Mouse (Mus musculus): Measurements from ENCODE around the gene Hes1. TPM values are rescaled to one million over a fixed set of nuclear protein-coding genes. Genes with fewer than 3 reads are reported as not detected.
"Not testable (repeated sequence)": the region's sequence is repeated elsewhere in the genome, so short reads cannot be mapped to it uniquely, and the experiment has no call there.

Hes1 gene
- total RNA-seq, 2 experiments from 2014 or later = 13.8 to 16.1 TPM

DNA sequence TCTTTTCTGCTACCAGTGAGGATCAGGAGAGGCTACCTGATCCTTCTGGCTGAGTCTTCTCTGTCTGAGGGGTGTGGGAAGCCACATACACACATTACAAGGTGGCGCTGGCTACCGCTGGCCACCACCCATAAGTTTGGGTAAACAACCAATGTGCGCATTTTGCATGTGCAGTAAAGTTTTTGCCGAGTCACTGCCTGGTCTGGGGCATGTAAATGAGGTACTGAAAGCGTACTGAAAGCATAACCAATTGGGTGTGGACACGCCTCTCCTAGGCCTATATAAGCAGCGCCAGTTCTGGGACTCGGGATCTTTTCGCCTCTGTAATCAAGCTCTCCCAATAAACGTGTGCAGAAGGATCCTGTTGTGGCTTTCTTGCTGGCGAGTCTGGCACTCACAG, 44.0 kb downstream of the Hes1 start:
- DNase-seq (ENCODE audit: low spot score in 2 of 2); intact Hi-C loops (cut with DNase I): not testable (repeated sequence)

DNA sequence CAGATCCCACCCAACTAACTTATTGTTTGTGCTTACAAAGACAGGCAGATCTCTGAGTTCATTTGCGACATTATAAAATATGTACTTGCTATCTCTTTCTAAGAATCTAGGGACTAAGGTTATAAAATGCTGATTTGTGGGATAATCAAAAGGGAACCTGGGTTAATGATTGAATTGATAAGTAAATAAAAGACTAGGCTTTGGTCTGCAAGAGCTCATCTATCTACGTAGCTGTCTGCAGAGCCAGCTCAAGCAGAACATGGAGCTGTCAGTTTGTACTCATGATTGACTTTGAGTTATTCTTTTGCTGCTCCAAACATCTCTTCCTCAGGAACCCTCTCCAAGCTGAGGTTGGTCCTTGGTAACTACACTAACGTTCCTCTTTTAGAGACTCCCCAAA, 46.3 kb downstream of the Hes1 start:
- no peak for DNase-seq (ENCODE audit: low spot score in 2 of 2)
- intact Hi-C loops (cut with DNase I) = no loop called here

DNA sequence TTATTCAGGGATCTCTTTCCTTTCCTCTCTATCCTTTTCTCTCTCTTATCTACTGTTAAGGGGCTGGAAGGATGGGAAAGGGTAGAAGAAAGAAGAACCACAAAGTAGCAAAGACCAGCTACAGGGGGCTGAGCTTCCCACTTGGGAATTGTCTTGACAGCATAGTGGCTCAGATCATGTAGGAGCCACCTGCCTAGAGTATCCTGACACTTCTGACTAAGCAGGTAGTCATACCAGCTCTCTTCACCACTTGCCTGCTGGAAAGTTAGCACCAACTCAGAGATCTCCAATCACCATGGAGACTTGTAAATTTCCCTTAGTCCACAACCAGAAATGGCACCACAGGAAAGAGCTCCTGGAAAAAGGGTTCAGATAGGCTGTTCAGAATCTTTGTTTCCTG, 46.9 kb downstream of the Hes1 start:
- intact Hi-C loops (cut with DNase I) = no loop called here

DNA sequence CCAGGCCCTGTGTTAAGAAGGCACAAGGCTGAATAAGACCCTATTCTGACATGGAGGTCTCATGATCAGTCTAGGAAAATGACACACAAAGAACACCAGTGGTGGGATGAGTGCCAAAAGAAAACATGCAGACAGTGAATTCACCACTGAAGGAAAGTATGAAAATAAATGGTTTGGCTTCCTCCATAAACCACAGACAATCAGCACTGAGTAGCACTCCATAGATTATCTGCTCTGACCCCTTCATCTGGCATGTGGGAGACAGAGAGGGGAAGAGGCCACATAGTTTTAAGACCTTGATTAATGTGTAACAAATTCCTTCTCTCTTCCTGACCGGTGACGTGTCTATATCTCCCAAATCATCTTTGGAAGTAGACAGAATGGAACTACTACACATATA, 47.4 kb downstream of the Hes1 start:
- no peak for DNase-seq (ENCODE audit: low spot score in 2 of 2)
- intact Hi-C loops (cut with DNase I) = no loop called here

More for the DNA sequence above, 46.9 kb downstream of the Hes1 start:
- no peak for DNase-seq (ENCODE audit: low spot score in 2 of 2)

DNA sequence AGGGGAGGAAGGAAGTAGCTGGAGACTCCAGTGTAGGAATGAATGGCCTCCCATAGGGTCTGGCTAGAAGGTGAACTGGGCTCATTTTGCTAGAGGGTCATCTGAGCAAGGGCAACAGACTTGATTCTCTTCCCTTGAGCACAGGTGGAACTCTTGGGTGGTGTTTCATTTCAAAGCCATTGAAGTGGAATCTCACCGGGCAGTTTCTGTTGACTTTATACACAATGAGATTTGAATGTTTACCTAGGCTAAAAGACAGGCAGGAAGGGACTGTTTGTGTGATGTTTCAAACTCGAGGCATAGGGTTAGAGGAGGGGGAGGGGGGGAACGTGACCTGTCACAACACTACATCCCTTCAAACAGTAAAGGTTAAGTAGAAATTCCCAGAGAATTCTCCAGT, 49.0 kb downstream of the Hes1 start:
- no peak for DNase-seq (ENCODE audit: low spot score in 2 of 2)
- intact Hi-C loops (cut with DNase I) = no loop called here

DNA sequence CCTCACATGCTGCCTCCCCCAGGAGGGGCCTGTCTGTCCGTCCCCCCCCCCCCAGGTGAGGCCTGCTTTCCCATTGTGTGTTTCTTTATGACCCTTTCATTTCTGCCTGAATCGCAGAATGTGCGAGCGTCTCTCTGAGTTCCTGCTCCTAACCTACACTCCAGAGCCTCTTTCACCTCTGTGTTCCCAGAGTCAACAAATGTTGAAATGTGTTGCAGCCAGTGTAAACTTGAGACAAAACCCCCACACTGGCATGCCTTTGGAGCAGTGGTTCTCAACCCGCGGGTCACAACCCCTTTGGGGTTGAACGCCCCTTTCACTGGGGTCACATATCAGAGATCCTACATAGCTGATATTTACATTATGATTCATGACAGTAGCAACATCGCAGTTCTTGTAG, 49.6 kb downstream of the Hes1 start:
- no peak for DNase-seq (ENCODE audit: low spot score in 2 of 2)
- intact Hi-C loops (cut with DNase I) = no loop called here

DNA sequence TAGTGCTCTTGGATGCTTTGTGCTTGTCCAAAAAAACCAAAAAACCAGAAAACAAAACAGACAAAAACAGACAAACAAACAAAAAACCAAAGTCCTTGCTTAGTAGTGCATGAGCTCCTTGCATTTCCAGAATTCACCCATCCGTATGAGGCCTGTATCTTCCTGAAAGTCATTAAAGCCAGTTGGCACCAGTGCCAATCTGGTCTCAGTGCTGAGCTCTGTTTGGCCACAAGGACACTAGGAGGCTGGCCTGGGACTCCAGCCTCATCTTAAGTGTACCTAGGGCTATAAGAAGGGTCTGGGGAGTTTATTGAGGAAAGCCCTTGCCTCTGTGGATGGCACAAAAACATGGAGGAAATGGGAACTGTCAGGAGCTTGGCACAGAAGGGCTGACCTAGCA, 50.3 kb downstream of the Hes1 start:
- no peak for DNase-seq (ENCODE audit: low spot score in 2 of 2)
- intact Hi-C loops (cut with DNase I) = no loop called here

Other genes starting within 250 kb of the Hes1 start
- not detected for gene Cpn2, start 203.1 kb downstream of the Hes1 start, total RNA-seq (2021)
- not detected for gene Lrrc15, start 218.9 kb downstream of the Hes1 start, total RNA-seq (2021)
- gene Gp5, start 246.4 kb downstream of the Hes1 start, total RNA-seq (2021) = under 1 TPM; 0.57 to 0.82 TPM